Mouse (Mus musculus): Measurements from ENCODE around the gene Yy1. TPM values are rescaled to one million over a fixed set of nuclear protein-coding genes. Genes with fewer than 3 reads are reported as not detected.

Gene Yy1
- polyA plus RNA-seq, 1 experiment from 2014 or later, result 13.5 TPM

GRCm38 (mm10) chr12:108785161-108785560 is 7.6 kb upstream of the Yy1 start:
- no peaks in the 10 kb centered on the region for H3K27me3 ChIP-seq
- peaks cover 8% of the 10 kb centered on the region; the same call in 1 of the 2 replicates for H3K9me3 ChIP-seq
- ATAC-seq (ENCODE audit: low read depth), result no peak
- H3K4me3 ChIP-seq, result no peak overlapping the region
- no peak overlapping the region for H3K4me2 ChIP-seq
- no peaks in the 10 kb centered on the region for H3K4me1 ChIP-seq (replicated peaks)
- H3K9ac ChIP-seq, result no peak overlapping the region
- H3K27ac ChIP-seq (replicated peaks), result no peak overlapping the region
- 98% methylated on average over 4 of the region's 4 CpGs for WGBS
- peaks cover 20% of the 10 kb centered on the region; the same call in 1 of the 2 replicates for H3K36me3 ChIP-seq

GRCm38 (mm10) chr12:108787329-108787728 is 5.4 kb upstream of the Yy1 start:
- H3K9ac ChIP-seq, result no peak overlapping the region
- no peak overlapping the region for H3K27ac ChIP-seq (replicated peaks)
- peaks cover 15% of the 10 kb centered on the region; the same call in 1 of the 2 replicates for H3K36me3 ChIP-seq
- no peak overlapping the region for H3K4me2 ChIP-seq
- 95% methylated on average over 2 of the region's 2 CpGs for WGBS
- no peaks in the 10 kb centered on the region for H3K27me3 ChIP-seq
- H3K4me3 ChIP-seq, result no peak overlapping the region
- peaks cover 8% of the 10 kb centered on the region; the same call in 1 of the 2 replicates for H3K9me3 ChIP-seq
- ATAC-seq (ENCODE audit: low read depth), result no peak
- peaks cover 15% of the 10 kb centered on the region for H3K4me1 ChIP-seq (replicated peaks)

GRCm38 (mm10) chr12:108792152-108792545 is 624 bp upstream of the Yy1 start:
- Histone ChIP-seq H3K36me3 (no peaks in the 10 kb centered on the region), H3K9me3 (no peaks in the 10 kb centered on the region), H3K27me3 (no peaks in the 10 kb centered on the region), H3K4me2 (peak overlapping the region; percentile 63), H3K27ac (replicated peaks) (peak overlapping the region; percentile 98), H3K4me3 (peak overlapping the region; percentile 100), H3K9ac (peak overlapping the region; percentile 86), H3K4me1 (replicated peaks) (peaks cover 40% of the 10 kb centered on the region)
- ATAC-seq (ENCODE audit: low read depth), result peak; percentile 24
- WGBS, result under 1% methylated on average over 52 of the region's 52 CpGs

- ATAC-seq (ENCODE audit: low read depth), result peak; percentile 17
- H3K4me1 ChIP-seq (replicated peaks), result peaks cover 48% of the 10 kb centered on the region
- 0% methylated on average over 43 of the region's 71 CpGs for WGBS
These were observed 724 bp downstream of the Yy1 start for GRCm38 (mm10) chr12:108793453-108793941.

GRCm38 (mm10) chr12:108794078-108794711 is 1.4 kb downstream of the Yy1 start:
- ATAC-seq (ENCODE audit: low read depth), result peak; percentile 72
- no peaks in the 10 kb centered on the region for H3K9me3 ChIP-seq
- peak overlapping the region; percentile 89 for H3K4me2 ChIP-seq
- H3K27me3 ChIP-seq, result no peaks in the 10 kb centered on the region
- H3K4me1 ChIP-seq (replicated peaks), result peaks cover 54% of the 10 kb centered on the region
- WGBS, result under 1% methylated on average over 79 of the region's 94 CpGs
- H3K36me3 ChIP-seq, result no peaks in the 10 kb centered on the region
- peak overlapping the region; percentile 97 for H3K9ac ChIP-seq
- H3K27ac ChIP-seq (replicated peaks), result peak overlapping the region; percentile 98
- H3K4me3 ChIP-seq, result peak overlapping the region; percentile 100

More at GRCm38 (mm10) chr12:108793453-108793941, 724 bp downstream of the Yy1 start:
- peak overlapping the region; percentile 100 for H3K4me3 ChIP-seq
- H3K36me3 ChIP-seq, result no peaks in the 10 kb centered on the region
- H3K9ac ChIP-seq, result peak overlapping the region; percentile 97
- no peaks in the 10 kb centered on the region for H3K9me3 ChIP-seq
- H3K27ac ChIP-seq (replicated peaks), result peak overlapping the region; percentile 98
- H3K27me3 ChIP-seq, result no peaks in the 10 kb centered on the region
- H3K4me2 ChIP-seq, result peak overlapping the region; percentile 89

GRCm38 (mm10) chr12:108794979-108795537 is 2.3 kb downstream of the Yy1 start:
- 22% methylated on average over 9 of the region's 9 CpGs for WGBS
- no peak for ATAC-seq (ENCODE audit: low read depth)
- Histone ChIP-seq H3K4me1 (replicated peaks) (peaks cover 59% of the 10 kb centered on the region), H3K4me3 (peak overlapping the region; percentile 100), H3K36me3 (no peaks in the 10 kb centered on the region), H3K27me3 (no peaks in the 10 kb centered on the region), H3K27ac (replicated peaks) (peak overlapping the region; percentile 98), H3K9ac (peak overlapping the region; percentile 97), H3K4me2 (peak overlapping the region; percentile 89), H3K9me3 (no peaks in the 10 kb centered on the region)

GRCm38 (mm10) chr12:108801613-108802012 is 8.8 kb downstream of the Yy1 start:
- whole genome bisulfite sequencing, result 73% methylated on average over 2 of the region's 2 CpGs
- peaks cover 64% of the 10 kb centered on the region for H3K4me1 ChIP-seq (replicated peaks)
- H3K9ac ChIP-seq, result no peak overlapping the region
- H3K4me2 ChIP-seq, result no peak overlapping the region
- no peak overlapping the region for H3K4me3 ChIP-seq
- H3K27me3 ChIP-seq, result no peaks in the 10 kb centered on the region
- H3K36me3 ChIP-seq, result 0 out of 2 replicates have a peak, but pooled peaks cover 3% of the 10 kb centered on the region
- no peaks in the 10 kb centered on the region for H3K9me3 ChIP-seq
- no peak overlapping the region for H3K27ac ChIP-seq (replicated peaks)
- ATAC-seq (ENCODE audit: low read depth), result no peak

GRCm38 (mm10) chr12:108804388-108804787 is 11.6 kb downstream of the Yy1 start:
- WGBS, result 93% methylated on average over 2 of the region's 2 CpGs
- Histone ChIP-seq H3K9me3 (no peaks in the 10 kb centered on the region), H3K36me3 (peaks cover 22% of the 10 kb centered on the region; the same call in 1 of the 2 replicates), H3K9ac (no peak overlapping the region), H3K27ac (replicated peaks) (no peak overlapping the region), H3K27me3 (no peaks in the 10 kb centered on the region), H3K4me1 (replicated peaks) (peaks cover 49% of the 10 kb centered on the region), H3K4me3 (no peak overlapping the region), H3K4me2 (no peak overlapping the region)
- no peak for ATAC-seq (ENCODE audit: low read depth)

GRCm38 (mm10) chr12:108808465-108808864 is 15.7 kb downstream of the Yy1 start:
- H3K36me3 ChIP-seq, result peaks cover 22% of the 10 kb centered on the region
- no peak overlapping the region for H3K27ac ChIP-seq (replicated peaks)
- no peaks in the 10 kb centered on the region for H3K9me3 ChIP-seq
- no peaks in the 10 kb centered on the region for H3K27me3 ChIP-seq
- H3K4me1 ChIP-seq (replicated peaks), result peaks cover 29% of the 10 kb centered on the region
- no peak overlapping the region for H3K9ac ChIP-seq
- 93% methylated on average over 2 of the region's 2 CpGs for WGBS
- no peak for ATAC-seq (ENCODE audit: low read depth)
- H3K4me2 ChIP-seq, result no peak overlapping the region
- no peak overlapping the region for H3K4me3 ChIP-seq

- Histone ChIP-seq H3K27me3 (no peaks in the 10 kb centered on the region), H3K9ac (no peak overlapping the region), H3K4me1 (replicated peaks) (peaks cover 19% of the 10 kb centered on the region), H3K4me2 (no peak overlapping the region), H3K36me3 (peaks cover 26% of the 10 kb centered on the region), H3K4me3 (no peak overlapping the region), H3K27ac (replicated peaks) (no peak overlapping the region), H3K9me3 (no peaks in the 10 kb centered on the region)
- 85% methylated on average over 1 of the region's 1 CpGs for WGBS
- no peak for ATAC-seq (ENCODE audit: low read depth)
These were observed 17.0 kb downstream of the Yy1 start for GRCm38 (mm10) chr12:108809771-108810170.

- no peaks in the 10 kb centered on the region for H3K9me3 ChIP-seq
- no peak for ATAC-seq (ENCODE audit: low read depth)
- H3K27ac ChIP-seq (replicated peaks), result no peak overlapping the region
- H3K4me3 ChIP-seq, result no peak overlapping the region
- peaks cover 19% of the 10 kb centered on the region for H3K4me1 ChIP-seq (replicated peaks)
- peaks cover 30% of the 10 kb centered on the region for H3K36me3 ChIP-seq
- H3K4me2 ChIP-seq, result no peak overlapping the region
- no peak overlapping the region for H3K9ac ChIP-seq
- H3K27me3 ChIP-seq, result no peaks in the 10 kb centered on the region
- 92% methylated on average over 7 of the region's 7 CpGs for WGBS
These were observed 17.5 kb downstream of the Yy1 start for GRCm38 (mm10) chr12:108810309-108810708.

GRCm38 (mm10) chr12:108811133-108811532 is 18.4 kb downstream of the Yy1 start:
- WGBS, result 57% methylated on average over 2 of the region's 2 CpGs
- no peak for ATAC-seq (ENCODE audit: low read depth)

More at GRCm38 (mm10) chr12:108811133-108811532, 18.4 kb downstream of the Yy1 start:
- Histone ChIP-seq H3K27me3 (no peaks in the 10 kb centered on the region), H3K9ac (no peak overlapping the region), H3K4me2 (no peak overlapping the region), H3K9me3 (no peaks in the 10 kb centered on the region), H3K36me3 (peaks cover 33% of the 10 kb centered on the region), H3K4me3 (no peak overlapping the region), H3K27ac (replicated peaks) (no peak overlapping the region), H3K4me1 (replicated peaks) (peaks cover 19% of the 10 kb centered on the region; the same call in 1 of the 2 replicates)

All from neural tube, embryonic 13.5 days (tissue).